In the genomic region with DNA sequence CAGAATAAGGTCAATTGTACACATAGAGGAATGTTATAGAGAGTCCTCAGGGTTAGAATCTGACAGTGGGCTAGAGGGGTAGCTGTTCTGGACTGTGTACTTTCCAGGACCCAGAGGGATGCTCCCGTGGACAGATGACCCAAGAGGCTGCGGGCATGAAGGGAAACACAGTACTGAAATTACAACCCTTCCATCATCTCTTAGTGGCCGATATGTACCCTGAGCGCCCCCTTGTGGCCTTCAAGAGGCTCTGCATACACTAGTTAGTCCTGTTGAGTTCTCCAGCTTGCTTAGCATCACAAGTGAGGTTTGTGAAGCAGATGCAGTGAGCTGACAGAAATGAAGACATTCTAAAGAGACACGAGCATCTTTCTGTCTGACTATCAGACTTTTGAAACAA, we compare ENCODE assay signal across 9 mouse cellular contexts. TPM values are rescaled to one million over a fixed set of nuclear protein-coding genes. Genes with fewer than 3 reads are reported as not detected.
DNase-seq lines count a peak whose midpoint lies in the region; ATAC-seq and TF ChIP-seq lines count a peak whose summit lies in the region.
"Had no signal": no experiment of that assay in that cellular context is flagged by ENCODE, and none has a peak within 500 bp of the region (broad histone marks: within the 10 kb centered on the region; RNA-seq: fewer than 3 reads in every experiment).

No protein-coding gene starts in this region.

- intact Hi-C loops in gastrocnemius, adult 2 months (cut with DNase I) = no loop called here
- intact Hi-C loops in gastrocnemius, postnatal 36 days (cut with DNase I) = no loop called here

- peak; percentile 40 for DNase-seq in gastrocnemius, adult 2 months
- DNase-seq in gastrocnemius, postnatal 36 days = no peak
- peak; percentile 61 for DNase-seq in ES-CJ7 (ENCODE audit: low read depth, low spot score)
- DNase-seq in c-Kit-positive CD71-positive TER-119-positive erythroid progenitor cells, embryonic 14.5 days (ENCODE audit: low spot score) = peak; percentile 73
- peak; percentile 30 for DNase-seq in lung, postnatal 10 days
- DNase-seq in skeletal muscle tissue, adult 2 months (ENCODE audit: low read depth, low spot score) = peak; percentile 59

- H3K27me3 ChIP-seq in forebrain, embryonic 16.5 days (replicated peaks; ENCODE audit: control insufficient read depth, insufficient read depth, low read length) = no peaks in the 10 kb centered on the region
- no peaks in the 10 kb centered on the region for H3K27me3 ChIP-seq in kidney, embryonic 16.5 days (ENCODE audit: insufficient read depth, low read length)
- H3K27me3 ChIP-seq: megakaryocyte, embryonic 14.5 days had no signal

- 9% methylated on average over 5 of the region's 5 CpGs for WGBS in forebrain, embryonic 16.5 days
- WGBS in kidney, embryonic 16.5 days = 14% methylated on average over 5 of the region's 5 CpGs

- H3K36me3 ChIP-seq in forebrain, embryonic 16.5 days (ENCODE audit: control insufficient read depth, insufficient read depth) = no peaks in the 10 kb centered on the region
- H3K36me3 ChIP-seq in kidney, embryonic 16.5 days (ENCODE audit: insufficient read depth, low read length) = no peaks in the 10 kb centered on the region

- peak; percentile 40; the same call in 1 of the 2 replicates for ATAC-seq in forebrain, embryonic 16.5 days
- peak; percentile 23; the same call in 1 of the 2 replicates for ATAC-seq in kidney, embryonic 16.5 days (ENCODE audit: low FRiP score, low TSS enrichment)

- no peak overlapping the region for H3K9ac ChIP-seq in forebrain, embryonic 16.5 days (replicated peaks; ENCODE audit: low read depth, low read length)
- H3K9ac ChIP-seq in kidney, embryonic 16.5 days (replicated peaks; ENCODE audit: low read length) = no peak overlapping the region

- no peak overlapping the region for H3K4me3 ChIP-seq in gastrocnemius, adult 2 months
- H3K4me3 ChIP-seq in forebrain, embryonic 16.5 days (replicated peaks; ENCODE audit: low read length) = no peak overlapping the region
- no peak overlapping the region for H3K4me3 ChIP-seq in kidney, embryonic 16.5 days (ENCODE audit: low read length)
- H3K4me3 ChIP-seq: megakaryocyte, embryonic 14.5 days had no signal

- H3K9me3 ChIP-seq in forebrain, embryonic 16.5 days (ENCODE audit: control insufficient read depth, low read length) = no peaks in the 10 kb centered on the region
- H3K9me3 ChIP-seq in kidney, embryonic 16.5 days (ENCODE audit: low read length) = no peaks in the 10 kb centered on the region
- H3K9me3 ChIP-seq: megakaryocyte, embryonic 14.5 days had no signal

- H3K4me1 ChIP-seq in forebrain, embryonic 16.5 days (replicated peaks; ENCODE audit: control insufficient read depth, insufficient read depth, low read length) = no peaks in the 10 kb centered on the region
- no peaks in the 10 kb centered on the region for H3K4me1 ChIP-seq in kidney, embryonic 16.5 days (ENCODE audit: insufficient read depth, low read length)

- H3K4me2 ChIP-seq in forebrain, embryonic 16.5 days (ENCODE audit: low read length) = no peak overlapping the region
- no peak overlapping the region for H3K4me2 ChIP-seq in kidney, embryonic 16.5 days (replicated peaks; ENCODE audit: low read depth, low read length)

- no peak overlapping the region for H3K27ac ChIP-seq in gastrocnemius, adult 2 months
- H3K27ac ChIP-seq in forebrain, embryonic 16.5 days (ENCODE audit: low read length) = no peak overlapping the region
- no peak overlapping the region for H3K27ac ChIP-seq in kidney, embryonic 16.5 days (ENCODE audit: low read length)

- TF ChIP-seq CTCF in gastrocnemius, adult 2 months (IDR thresholded peaks at IDR 0.05) = peak; percentile 83

RNA-seq across cellular contexts. Expression of a gene that starts 36.3 kb away (rescaled TPM):
- total RNA-seq in gastrocnemius, adult 2 months (2021) = 1 to 10 TPM; 2.6 to 3.4 TPM
- total RNA-seq in gastrocnemius, postnatal 36 days (2021) = 1 to 10 TPM; 1.9 to 2.5 TPM
- 27.7 and 28.4 TPM in 2 replicates for polyA plus RNA-seq in forebrain, embryonic 16.5 days (2015; fragmentation: Nextera tagmentation; extraction: Ambion mirVana)
- 14.8 and 15.3 TPM in 2 replicates for polyA plus RNA-seq in kidney, embryonic 16.5 days (2015; fragmentation: Nextera tagmentation; extraction: Ambion mirVana)

RNA-seq across cellular contexts. Expression of a gene that starts 39.4 kb away (rescaled TPM):
- total RNA-seq in gastrocnemius, adult 2 months (2021) = 10 to 100 TPM; 16.7 to 17.4 TPM
- total RNA-seq in gastrocnemius, postnatal 36 days (2021) = 10 to 100 TPM in 1 of 2 experiments, 1 to 10 TPM in 1; 10.0 to 14.3 TPM
- 113 and 132 TPM in 2 replicates for polyA plus RNA-seq in forebrain, embryonic 16.5 days (2015; fragmentation: Nextera tagmentation; extraction: Ambion mirVana)
- 63.8 and 65.9 TPM in 2 replicates for polyA plus RNA-seq in kidney, embryonic 16.5 days (2015; fragmentation: Nextera tagmentation; extraction: Ambion mirVana)

Comparison
In these comparisons a context has a peak if more than half of its experiments do, and no peak if none do; other contexts are left out.
1. DNase-seq: peak in gastrocnemius, adult 2 months (single experiment), ES-CJ7 (single experiment), c-Kit-positive CD71-positive TER-119-positive erythroid progenitor cells, embryonic 14.5 days (single experiment), lung, postnatal 10 days (single experiment) and skeletal muscle tissue, adult 2 months (single experiment); none in gastrocnemius, postnatal 36 days (0 of 2).